15 mouse cellular contexts compared by ENCODE assay signal in the genomic region with DNA sequence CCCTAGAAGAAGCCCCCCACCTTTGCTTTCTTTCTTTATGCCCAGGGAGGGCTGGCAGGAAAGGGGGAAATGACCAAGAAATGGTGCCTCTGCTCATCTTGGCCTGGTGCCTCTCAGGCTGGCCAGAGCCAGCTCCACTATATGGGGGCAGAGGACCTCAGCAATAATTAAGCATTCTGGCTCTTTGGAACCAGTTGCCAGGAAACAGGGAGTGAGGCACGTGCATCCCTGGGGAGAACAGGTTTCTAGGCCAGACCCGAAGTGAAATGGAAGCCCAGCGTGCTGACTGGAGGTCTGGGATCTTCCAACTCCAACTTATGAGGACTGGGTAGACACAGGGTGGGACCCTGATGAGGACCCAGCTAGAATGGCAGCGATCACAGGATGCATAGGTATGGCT. TPM values are rescaled to one million over a fixed set of nuclear protein-coding genes. Genes with fewer than 3 reads are reported as not detected.
A peak's percentile ranks its signal among the peaks of the same experiment; 100 is the strongest.
DNase-seq lines count a peak whose midpoint lies in the region; ATAC-seq and TF ChIP-seq lines count a peak whose summit lies in the region.
"Had no signal": no experiment of that assay in that cellular context is flagged by ENCODE, and none has a peak within 500 bp of the region (broad histone marks: within the 10 kb centered on the region; RNA-seq: fewer than 3 reads in every experiment).

No protein-coding gene starts in this region.

- H3K4me3 ChIP-seq in heart, embryonic 10.5 days, result no peak overlapping the region
- no peak overlapping the region for H3K4me3 ChIP-seq in heart, embryonic 11.5 days (ENCODE audit: low read depth, low read length)
- peak overlapping the region; percentile 76; the same call in 1 of the 2 replicates for H3K4me3 ChIP-seq in embryonic facial prominence, embryonic 10.5 days
- H3K4me3 ChIP-seq in hindbrain, embryonic 11.5 days (ENCODE audit: low read depth, low read length), result no peak overlapping the region
- no peak overlapping the region for H3K4me3 ChIP-seq in midbrain, postnatal 0 days (ENCODE audit: low read depth, low read length)

- DNase-seq in heart, embryonic 10.5 days (ENCODE audit: low spot score), result no peak
- DNase-seq in embryonic facial prominence, embryonic 10.5 days (ENCODE audit: low spot score), result no peak
- no peak for DNase-seq in hindbrain, embryonic 11.5 days (ENCODE audit: low spot score)
- DNase-seq in midbrain, postnatal 0 days (ENCODE audit: low spot score), result peak; percentile 80
- no peak for DNase-seq in layer of hippocampus, postnatal 14 days (ENCODE audit: low spot score in 2 of 2)
- no peak for DNase-seq in spleen, postnatal 10 days (ENCODE audit: low spot score in 2 of 2)
- no peak for DNase-seq in left cerebral cortex, postnatal 36 days (ENCODE audit: low spot score in 2 of 2)
- DNase-seq: gastrocnemius, postnatal 25 days; right cerebral cortex, postnatal 25 days had no signal

- ATAC-seq in heart, embryonic 11.5 days (replicated peaks; ENCODE audit: insufficient number of reproducible peaks, low FRiP score, low TSS enrichment), result no peak
- ATAC-seq in hindbrain, embryonic 11.5 days (ENCODE audit: low FRiP score), result no peak
- ATAC-seq in midbrain, postnatal 0 days (ENCODE audit: low FRiP score), result no peak

- WGBS in heart, embryonic 10.5 days, result 54% methylated on average over 4 of the region's 4 CpGs
- WGBS in heart, embryonic 11.5 days (ENCODE audit: insufficient replicate concordance), result 56% methylated on average over 4 of the region's 4 CpGs
- WGBS in embryonic facial prominence, embryonic 10.5 days, result 39% methylated on average over 4 of the region's 4 CpGs
- WGBS in hindbrain, embryonic 11.5 days, result 31% methylated on average over 4 of the region's 4 CpGs
- WGBS in midbrain, postnatal 0 days, result 16% methylated on average over 4 of the region's 4 CpGs

- no peak overlapping the region for H3K4me2 ChIP-seq in heart, embryonic 11.5 days
- H3K4me2 ChIP-seq in hindbrain, embryonic 11.5 days (replicated peaks; ENCODE audit: low read depth, low read length), result no peak overlapping the region
- no peak overlapping the region for H3K4me2 ChIP-seq in midbrain, postnatal 0 days (ENCODE audit: low read depth, low read length, poor library complexity, severe bottlenecking)

- H3K36me3 ChIP-seq in heart, embryonic 10.5 days, result peaks cover 10% of the 10 kb centered on the region; the same call in 1 of the 2 replicates
- no peaks in the 10 kb centered on the region for H3K36me3 ChIP-seq in heart, embryonic 11.5 days (ENCODE audit: control insufficient read depth, insufficient read depth, low read length)
- peaks cover 15% of the 10 kb centered on the region for H3K36me3 ChIP-seq in embryonic facial prominence, embryonic 10.5 days (replicated peaks)
- no peaks in the 10 kb centered on the region for H3K36me3 ChIP-seq in hindbrain, embryonic 11.5 days (ENCODE audit: control insufficient read depth, insufficient read depth, low read length)
- no peaks in the 10 kb centered on the region for H3K36me3 ChIP-seq in midbrain, postnatal 0 days (ENCODE audit: insufficient read depth, low read length)
- H3K36me3 ChIP-seq: stomach, embryonic 15.5 days had no signal

- intact Hi-C loops in left cerebral cortex, postnatal 36 days (cut with DNase I), result loop anchor here (5.0 kb wide), 2 partner anchors 59 to 111 kb away; partner anchors contain the start of gene Cep85

- H3K9ac ChIP-seq in heart, embryonic 11.5 days (ENCODE audit: low read depth, low read length), result no peak overlapping the region
- H3K9ac ChIP-seq in hindbrain, embryonic 11.5 days (ENCODE audit: low read depth, low read length), result peak overlapping the region; percentile 1; the same call in 1 of the 2 replicates
- H3K9ac ChIP-seq in midbrain, postnatal 0 days (replicated peaks; ENCODE audit: low read length, poor library complexity, severe bottlenecking), result no peak overlapping the region

- H3K27ac ChIP-seq in heart, embryonic 10.5 days, result 0 out of 2 replicates have a peak overlapping the region, but pooled peaks have one; percentile 89
- H3K27ac ChIP-seq in heart, embryonic 11.5 days (ENCODE audit: low read depth, low read length), result no peak overlapping the region
- H3K27ac ChIP-seq in embryonic facial prominence, embryonic 10.5 days (replicated peaks), result peak overlapping the region; percentile 79; the same call in 1 of the 2 replicates
- H3K27ac ChIP-seq in hindbrain, embryonic 11.5 days (ENCODE audit: low read depth, low read length), result no peak overlapping the region
- H3K27ac ChIP-seq in midbrain, postnatal 0 days (ENCODE audit: low read depth, low read length), result no peak overlapping the region
- H3K27ac ChIP-seq: stomach, embryonic 15.5 days had no signal

- H3K9me3 ChIP-seq in heart, embryonic 10.5 days, result no peaks in the 10 kb centered on the region
- no peaks in the 10 kb centered on the region for H3K9me3 ChIP-seq in heart, embryonic 11.5 days (replicated peaks; ENCODE audit: control insufficient read depth, low read length)
- H3K9me3 ChIP-seq in embryonic facial prominence, embryonic 10.5 days, result no peaks in the 10 kb centered on the region
- no peaks in the 10 kb centered on the region for H3K9me3 ChIP-seq in hindbrain, embryonic 11.5 days (ENCODE audit: control insufficient read depth, low read length)
- H3K9me3 ChIP-seq in midbrain, postnatal 0 days (ENCODE audit: low read length), result no peaks in the 10 kb centered on the region
- H3K9me3 ChIP-seq: stomach, embryonic 15.5 days had no signal

- peaks cover 47% of the 10 kb centered on the region for H3K4me1 ChIP-seq in heart, embryonic 10.5 days
- H3K4me1 ChIP-seq in heart, embryonic 11.5 days (ENCODE audit: control insufficient read depth, insufficient read depth, low read length), result peaks cover 20% of the 10 kb centered on the region
- peaks cover 61% of the 10 kb centered on the region for H3K4me1 ChIP-seq in embryonic facial prominence, embryonic 10.5 days
- peaks cover 7% of the 10 kb centered on the region for H3K4me1 ChIP-seq in hindbrain, embryonic 11.5 days (replicated peaks; ENCODE audit: control insufficient read depth, insufficient read depth, low read length)
- peaks cover 12% of the 10 kb centered on the region; the same call in 1 of the 2 replicates for H3K4me1 ChIP-seq in midbrain, postnatal 0 days (ENCODE audit: insufficient read depth, low read length)

- no peak for TF ChIP-seq CTCF in midbrain, postnatal 0 days (IDR thresholded peaks at IDR 0.05)

- H3K27me3 ChIP-seq in heart, embryonic 10.5 days (ENCODE audit: insufficient read depth, poor library complexity, severe bottlenecking), result peaks cover 52% of the 10 kb centered on the region
- H3K27me3 ChIP-seq in heart, embryonic 11.5 days (ENCODE audit: control insufficient read depth, insufficient read depth, low read length), result peaks cover 37% of the 10 kb centered on the region
- peaks cover 52% of the 10 kb centered on the region for H3K27me3 ChIP-seq in embryonic facial prominence, embryonic 10.5 days (replicated peaks; ENCODE audit: low read depth, poor library complexity, severe bottlenecking)
- H3K27me3 ChIP-seq in hindbrain, embryonic 11.5 days (ENCODE audit: control insufficient read depth, insufficient read depth, low read length), result peaks cover 27% of the 10 kb centered on the region
- H3K27me3 ChIP-seq in midbrain, postnatal 0 days (ENCODE audit: insufficient read depth, low read length), result peaks cover 16% of the 10 kb centered on the region

RNA-seq across cellular contexts. Expression of gene Gm30191, which starts 0.5 kb away (rescaled TPM):
- polyA plus RNA-seq in heart, embryonic 10.5 days (2016; fragmentation: Nextera tagmentation; extraction: Ambion mirVana), result not detected in 2 replicates
- not detected in 2 replicates for polyA plus RNA-seq in heart, embryonic 11.5 days (2014; fragmentation: Nextera tagmentation; extraction: Ambion mirVana)
- not detected in 2 replicates for polyA plus RNA-seq in embryonic facial prominence, embryonic 10.5 days (2016; fragmentation: Nextera tagmentation; extraction: Ambion mirVana)
- polyA plus RNA-seq in hindbrain, embryonic 11.5 days (2014; fragmentation: Nextera tagmentation; extraction: Ambion mirVana), result 0.42 and 0.56 TPM in 2 replicates
- total RNA-seq in midbrain, postnatal 0 days (2014; rRNA removed), result not detected in 2 replicates
- polyA plus RNA-seq in midbrain, postnatal 0 days (2015; fragmentation: Nextera tagmentation; extraction: Ambion mirVana), result 0.37 and 0.42 TPM in 2 replicates
- total RNA-seq in layer of hippocampus, postnatal 14 days (2021), result not detected
- not detected for total RNA-seq in left cerebral cortex, postnatal 36 days (2021)
- total RNA-seq: CH12.LX; gastrocnemius, postnatal 25 days had no signal
- polyA plus RNA-seq: heart, postnatal 0 days; limb, embryonic 14.5 days; lung, embryonic 16.5 days; stomach, embryonic 15.5 days had no signal

RNA-seq across cellular contexts. Expression of gene Zfp593, which starts 0.9 kb away (rescaled TPM):
- 13.3 and 15.3 TPM in 2 replicates for polyA plus RNA-seq in heart, embryonic 10.5 days (2016; fragmentation: Nextera tagmentation; extraction: Ambion mirVana)
- polyA plus RNA-seq in heart, embryonic 11.5 days (2014; fragmentation: Nextera tagmentation; extraction: Ambion mirVana), result 11.5 and 12.4 TPM in 2 replicates
- 21.0 and 21.8 TPM in 2 replicates for polyA plus RNA-seq in embryonic facial prominence, embryonic 10.5 days (2016; fragmentation: Nextera tagmentation; extraction: Ambion mirVana)
- 18.3 and 20.4 TPM in 2 replicates for polyA plus RNA-seq in hindbrain, embryonic 11.5 days (2014; fragmentation: Nextera tagmentation; extraction: Ambion mirVana)
- total RNA-seq in midbrain, postnatal 0 days (2014; rRNA removed), result 10.6 and 15.4 TPM in 2 replicates
- 9.2 and 11.1 TPM in 2 replicates for polyA plus RNA-seq in midbrain, postnatal 0 days (2015; fragmentation: Nextera tagmentation; extraction: Ambion mirVana)
- 10 to 100 TPM; 10.6 to 11.8 TPM for total RNA-seq in layer of hippocampus, postnatal 14 days (2021)
- 10 to 100 TPM in 1 of 2 experiments, 1 to 10 TPM in 1; 9.2 to 13.2 TPM for total RNA-seq in left cerebral cortex, postnatal 36 days (2021)

RNA-seq across cellular contexts. Expression of gene E130218I03Rik, which starts 2.8 kb away (rescaled TPM):
- 0.19 and 0.28 TPM in 2 replicates for polyA plus RNA-seq in heart, embryonic 10.5 days (2016; fragmentation: Nextera tagmentation; extraction: Ambion mirVana)
- 0.23 TPM in 1 of 2 replicates, not detected in the other for polyA plus RNA-seq in heart, embryonic 11.5 days (2014; fragmentation: Nextera tagmentation; extraction: Ambion mirVana)
- 0.32 and 1.1 TPM in 2 replicates for polyA plus RNA-seq in embryonic facial prominence, embryonic 10.5 days (2016; fragmentation: Nextera tagmentation; extraction: Ambion mirVana)
- 0.20 and 0.32 TPM in 2 replicates for polyA plus RNA-seq in hindbrain, embryonic 11.5 days (2014; fragmentation: Nextera tagmentation; extraction: Ambion mirVana)
- total RNA-seq in midbrain, postnatal 0 days (2014; rRNA removed), result not detected in 2 replicates
- polyA plus RNA-seq in midbrain, postnatal 0 days (2015; fragmentation: Nextera tagmentation; extraction: Ambion mirVana), result 0.31 and 0.49 TPM in 2 replicates
- not detected for total RNA-seq in layer of hippocampus, postnatal 14 days (2021)
- under 1 TPM in 1 of 2 experiments, not detected in 1; 0.47 TPM for total RNA-seq in left cerebral cortex, postnatal 36 days (2021)
- total RNA-seq: gastrocnemius, postnatal 25 days had no signal

RNA-seq across cellular contexts. Expression of gene Grrp1, which starts 7.7 kb away (rescaled TPM):
- 6.3 and 8.8 TPM in 2 replicates for polyA plus RNA-seq in heart, embryonic 10.5 days (2016; fragmentation: Nextera tagmentation; extraction: Ambion mirVana)
- 3.7 and 4.4 TPM in 2 replicates for polyA plus RNA-seq in heart, embryonic 11.5 days (2014; fragmentation: Nextera tagmentation; extraction: Ambion mirVana)
- 7.4 and 7.9 TPM in 2 replicates for polyA plus RNA-seq in embryonic facial prominence, embryonic 10.5 days (2016; fragmentation: Nextera tagmentation; extraction: Ambion mirVana)
- polyA plus RNA-seq in hindbrain, embryonic 11.5 days (2014; fragmentation: Nextera tagmentation; extraction: Ambion mirVana), result 5.1 and 5.7 TPM in 2 replicates
- 18.0 and 27.1 TPM in 2 replicates for total RNA-seq in midbrain, postnatal 0 days (2014; rRNA removed)
- polyA plus RNA-seq in midbrain, postnatal 0 days (2015; fragmentation: Nextera tagmentation; extraction: Ambion mirVana), result 15.7 and 17.8 TPM in 2 replicates
- total RNA-seq in layer of hippocampus, postnatal 14 days (2021), result 1 to 10 TPM; 3.6 to 4.1 TPM
- 1 to 10 TPM; 2.8 to 3.4 TPM for total RNA-seq in left cerebral cortex, postnatal 36 days (2021)
- total RNA-seq: CH12.LX had no signal

RNA-seq across cellular contexts. Expression of gene Cnksr1, which starts 8.1 kb away (rescaled TPM):
- 1.2 TPM in 2 replicates for polyA plus RNA-seq in heart, embryonic 10.5 days (2016; fragmentation: Nextera tagmentation; extraction: Ambion mirVana)
- polyA plus RNA-seq in heart, embryonic 11.5 days (2014; fragmentation: Nextera tagmentation; extraction: Ambion mirVana), result 0.63 and 0.97 TPM in 2 replicates
- polyA plus RNA-seq in embryonic facial prominence, embryonic 10.5 days (2016; fragmentation: Nextera tagmentation; extraction: Ambion mirVana), result 2.6 and 3.4 TPM in 2 replicates
- polyA plus RNA-seq in hindbrain, embryonic 11.5 days (2014; fragmentation: Nextera tagmentation; extraction: Ambion mirVana), result 0.14 and 0.28 TPM in 2 replicates
- 0.27 and 0.38 TPM in 2 replicates for total RNA-seq in midbrain, postnatal 0 days (2014; rRNA removed)
- polyA plus RNA-seq in midbrain, postnatal 0 days (2015; fragmentation: Nextera tagmentation; extraction: Ambion mirVana), result 0.13 and 0.28 TPM in 2 replicates
- under 1 TPM; 0.19 to 0.58 TPM for total RNA-seq in layer of hippocampus, postnatal 14 days (2021)
- total RNA-seq in left cerebral cortex, postnatal 36 days (2021), result under 1 TPM; 0.27 to 0.66 TPM

Comparison
In these comparisons a context has a peak if more than half of its experiments do, and no peak if none do; other contexts are left out.
1. H3K27ac ChIP-seq: peak in heart, embryonic 10.5 days (single experiment) and embryonic facial prominence, embryonic 10.5 days (single experiment); none in heart, embryonic 11.5 days (single experiment), hindbrain, embryonic 11.5 days (single experiment) and midbrain, postnatal 0 days (single experiment).